Mouse (Mus musculus) brain, embryonic 14.5 days (tissue): ENCODE results near the gene Ccl2.

ENCODE experiments used
- CTCF ChIP-seq: fragments of 200-500 bp; IDR thresholded peaks from 2 replicates; pipeline ENCODE4 v1.5.1; 2012; ENCODE audit warnings: inconsistent platforms, mild to moderate bottlenecking, moderate library complexity, borderline replicate concordance; ENCODE audit not compliant: insufficient read depth, insufficient read length; ENCODE audit errors: extremely low read depth
- POLR2A ChIP-seq: fragments of 200-500 bp; IDR thresholded peaks from 2 replicates; pipeline ENCODE4 v1.6.1; 2012; ENCODE audit warnings: mild to moderate bottlenecking, inconsistent platforms, borderline replicate concordance; ENCODE audit not compliant: poor library complexity, insufficient read depth, insufficient read length, severe bottlenecking; ENCODE audit errors: extremely low read depth

GRCm38 (mm10) chr11:82030171-82030570 lies 5.2 kb upstream of the Ccl2 start:
- no peak for TF ChIP-seq POLR2A
- no peak for TF ChIP-seq CTCF
